Mouse (Mus musculus) lung, adult 2 months (tissue): ENCODE measurements around the gene Ephb3.

Experiments
- CTCF ChIP-seq: fragments of 200-500 bp; IDR thresholded peaks from 2 replicates; pipeline ENCODE4 v1.5.1; 2011; ENCODE audit warnings: mild to moderate bottlenecking, low read length, control low read depth; ENCODE audit not compliant: insufficient read depth
- POLR2A ChIP-seq: fragments of 200-500 bp; IDR thresholded peaks from 2 replicates; pipeline ENCODE4 v1.6.1; 2011; ENCODE audit warnings: low read depth, mild to moderate bottlenecking, control low read depth, low read length, borderline replicate concordance; ENCODE audit errors: extremely low read depth

DNA sequence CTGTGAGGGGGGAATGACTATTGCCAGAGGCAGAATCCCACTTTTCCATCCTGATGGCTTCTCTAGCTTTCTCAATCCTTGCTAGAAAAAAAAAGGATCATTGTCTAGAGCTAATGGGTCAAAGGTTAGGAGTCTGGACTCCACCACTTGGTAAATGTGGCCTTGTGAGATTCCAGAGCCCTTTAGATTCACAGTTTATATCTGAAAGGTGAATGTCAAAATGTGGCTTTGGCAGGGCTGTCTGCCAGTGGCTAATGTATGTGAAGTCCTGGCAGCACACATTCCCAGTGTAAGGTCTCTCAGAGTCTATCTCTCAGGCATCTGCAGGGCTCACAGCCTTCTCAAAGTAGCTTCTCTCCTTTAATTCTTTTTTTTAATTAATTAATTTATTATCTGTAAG lies 36.5 kb downstream of the Ephb3 start:
- no peak for TF ChIP-seq CTCF
- TF ChIP-seq POLR2A = no peak
